Mouse (Mus musculus): ENCODE measurements at regions not wholly inside any gene's neighbourhood (a gene's known extent, or its start where the extent isn't known, plus 50 kb on each side); places are given as distances from the start of the nearest gene placed in this dataset.

DNA sequence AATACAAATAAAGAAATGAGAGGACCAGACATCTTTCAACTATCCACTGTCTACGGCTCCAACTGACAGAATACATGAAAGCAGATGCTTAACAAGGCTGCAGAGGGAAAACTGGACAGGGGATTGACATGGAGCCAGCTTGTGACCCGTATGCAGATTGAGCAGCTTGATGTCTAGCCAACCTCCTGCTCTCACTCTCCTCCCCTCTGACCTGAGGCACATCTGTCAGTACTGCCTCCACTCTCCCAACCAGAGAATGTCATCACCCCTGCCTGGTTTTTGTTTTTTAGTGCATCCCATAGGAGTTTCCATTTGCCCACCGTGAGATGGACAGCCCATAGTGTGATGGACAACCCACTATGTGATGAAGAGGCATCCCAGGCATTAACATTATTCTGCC, 252.2 kb downstream of the S1pr1 start:
- DNase-seq (ENCODE audit: low spot score in 2 of 2) = no peak

Measured in spleen, postnatal 4 days (tissue).